Mouse (Mus musculus) liver, postnatal 0 days (tissue): ENCODE measurements around the gene Tns2. TPM values are rescaled to one million over a fixed set of nuclear protein-coding genes. Genes with fewer than 3 reads are reported as not detected.

Experiments
- ATAC-seq: fragments of 200-750 bp; cut with Nextera tagmentation; 2 replicates; pipeline ENCODE4 v1.8.0; 2017; ENCODE audit warnings: mild to moderate bottlenecking, moderate library complexity
- DNase-seq: peaks from one replicate; pipeline ENCODE4 v3.0.0-alpha.2; 2016
- H3K27ac ChIP-seq: fragments of 300-500 bp; sonication (generic); 2 replicates; pipeline ENCODE4 v1.5.1; 2014; ENCODE audit warnings: antibody characterized with exemption, moderate library complexity, mild to moderate bottlenecking, low read depth
- H3K27me3 ChIP-seq: fragments of 300-500 bp; sonication (generic); 2 replicates; pipeline ENCODE4 v1.6.1; 2014; ENCODE audit warnings: low read length, control low read depth, mixed read lengths; ENCODE audit not compliant: insufficient read depth
- H3K36me3 ChIP-seq: fragments of 300-500 bp; sonication (generic); replicated peaks from 2 replicates; pipeline ENCODE4 v1.6.1; 2014; ENCODE audit warnings: mild to moderate bottlenecking, control low read depth, low read length, moderate library complexity, mixed read lengths; ENCODE audit not compliant: insufficient read depth
- H3K4me1 ChIP-seq: fragments of 300-500 bp; sonication (generic); 2 replicates; pipeline ENCODE4 v1.6.1; 2014; ENCODE audit warnings: antibody characterized with exemption, mild to moderate bottlenecking, control low read depth; ENCODE audit not compliant: insufficient read depth
- H3K4me2 ChIP-seq: fragments of 300-500 bp; sonication (generic); 2 replicates; pipeline ENCODE4 v1.6.1; 2014; ENCODE audit warnings: low read depth, mild to moderate bottlenecking, low read length, moderate library complexity, mixed read lengths
- H3K4me3 ChIP-seq: fragments of 300-500 bp; sonication (generic); 2 replicates; pipeline ENCODE4 v1.5.1; 2014; ENCODE audit warnings: low read depth, low read length
- H3K9ac ChIP-seq: fragments of 300-500 bp; sonication (generic); replicated peaks from 2 replicates; pipeline ENCODE4 v1.6.1; 2014; ENCODE audit warnings: mild to moderate bottlenecking, moderate library complexity
- H3K9me3 ChIP-seq: fragments of 300-500 bp; sonication (generic); 2 replicates; pipeline ENCODE4 v1.6.1; 2016; ENCODE audit warnings: mild to moderate bottlenecking, control low read depth, low read length, mixed read lengths
- CTCF ChIP-seq: sonication (generic); IDR thresholded peaks from 2 replicates; pipeline ENCODE4 v1.5.1; 2016; ENCODE audit warnings: antibody characterized with exemption, low read depth
- EP300 ChIP-seq: IDR thresholded peaks from 2 replicates; pipeline ENCODE4 v1.6.1; 2016; ENCODE audit warnings: antibody characterized with exemption, low read depth, mild to moderate bottlenecking
- WGBS: fragments of 180-500 bp; shearing (Covaris S2); extraction: QIAGEN DNeasy Blood & Tissue Kit; methylation state at CpG from one replicate; pipeline ENCODE4 v1.1.7; 2014; ENCODE audit not compliant: insufficient replicate concordance; 5-methylcytosine and 5-hydroxymethylcytosine counted together
- polyA plus RNA-seq: library from polyadenylated mRNA; unstranded; fragments of >200 nt; fragmentation: Nextera tagmentation; extraction: Ambion mirVana; gene quantifications from 2 replicates; pipeline ENCODE4 v1.2.1, GENCODE M21; 2015

Tns2 gene
- polyA plus RNA-seq, 1 experiment from 2014 or later: 9.2 TPM

DNA sequence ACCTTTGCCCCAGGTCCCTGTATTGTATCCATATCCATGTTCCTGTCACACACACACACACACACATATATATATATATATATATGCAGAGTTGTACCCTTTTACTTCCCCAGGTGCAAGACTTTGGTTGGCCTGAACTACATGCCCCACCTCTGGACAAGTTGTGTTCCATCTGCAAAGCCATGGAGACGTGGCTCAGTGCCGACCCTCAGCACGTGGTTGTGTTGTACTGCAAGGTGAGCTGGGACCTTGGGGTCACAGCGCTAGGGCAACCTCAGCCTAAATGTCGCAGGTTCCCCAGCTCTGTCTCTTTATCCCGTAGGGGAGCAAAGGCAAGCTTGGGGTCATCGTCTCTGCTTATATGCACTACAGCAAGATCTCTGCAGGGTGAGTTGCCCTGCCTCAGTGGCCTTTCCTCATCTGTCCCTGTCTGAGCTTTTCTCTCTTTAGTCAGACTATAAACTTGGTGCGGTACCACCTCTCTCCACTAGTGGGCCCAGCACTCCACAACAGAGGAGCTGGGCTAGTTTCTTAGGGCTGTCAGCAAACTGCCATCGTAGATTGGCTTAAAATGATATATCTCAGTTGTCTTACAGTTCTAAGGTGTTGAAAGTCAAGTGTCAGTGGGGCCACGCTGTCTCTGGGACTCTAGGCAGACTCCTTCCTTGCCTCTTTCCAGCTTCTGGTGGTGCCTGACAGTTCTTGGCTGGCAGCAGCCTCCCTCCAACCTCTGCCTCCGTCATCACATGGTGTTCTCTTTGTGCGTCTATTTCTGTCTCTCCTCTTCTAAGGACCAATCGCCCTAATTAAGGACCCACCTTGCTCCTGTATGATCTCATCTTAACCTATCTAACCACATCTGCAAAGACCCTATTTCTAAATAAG is 7.7 kb downstream of the Tns2 start:
- H3K4me3 ChIP-seq: no peak overlapping the region
- TF ChIP-seq CTCF: peak; percentile 84
- no peak for TF ChIP-seq EP300
- H3K27ac ChIP-seq: no peak overlapping the region; the same call in 1 of the 2 replicates
- ATAC-seq: no peak
- H3K9ac ChIP-seq: no peak overlapping the region
- peak; percentile 78 for DNase-seq
- H3K9me3 ChIP-seq: no peaks in the 10 kb centered on the region
- peaks cover 24% of the 10 kb centered on the region for H3K36me3 ChIP-seq
- H3K4me1 ChIP-seq: peaks cover 40% of the 10 kb centered on the region
- WGBS: 43% methylated on average over 13 of the region's 13 CpGs
- 0 out of 2 replicates have a peak, but pooled peaks cover 8% of the 10 kb centered on the region for H3K27me3 ChIP-seq
- H3K4me2 ChIP-seq: 0 out of 2 replicates have a peak overlapping the region, but pooled peaks have one; percentile 64

DNA sequence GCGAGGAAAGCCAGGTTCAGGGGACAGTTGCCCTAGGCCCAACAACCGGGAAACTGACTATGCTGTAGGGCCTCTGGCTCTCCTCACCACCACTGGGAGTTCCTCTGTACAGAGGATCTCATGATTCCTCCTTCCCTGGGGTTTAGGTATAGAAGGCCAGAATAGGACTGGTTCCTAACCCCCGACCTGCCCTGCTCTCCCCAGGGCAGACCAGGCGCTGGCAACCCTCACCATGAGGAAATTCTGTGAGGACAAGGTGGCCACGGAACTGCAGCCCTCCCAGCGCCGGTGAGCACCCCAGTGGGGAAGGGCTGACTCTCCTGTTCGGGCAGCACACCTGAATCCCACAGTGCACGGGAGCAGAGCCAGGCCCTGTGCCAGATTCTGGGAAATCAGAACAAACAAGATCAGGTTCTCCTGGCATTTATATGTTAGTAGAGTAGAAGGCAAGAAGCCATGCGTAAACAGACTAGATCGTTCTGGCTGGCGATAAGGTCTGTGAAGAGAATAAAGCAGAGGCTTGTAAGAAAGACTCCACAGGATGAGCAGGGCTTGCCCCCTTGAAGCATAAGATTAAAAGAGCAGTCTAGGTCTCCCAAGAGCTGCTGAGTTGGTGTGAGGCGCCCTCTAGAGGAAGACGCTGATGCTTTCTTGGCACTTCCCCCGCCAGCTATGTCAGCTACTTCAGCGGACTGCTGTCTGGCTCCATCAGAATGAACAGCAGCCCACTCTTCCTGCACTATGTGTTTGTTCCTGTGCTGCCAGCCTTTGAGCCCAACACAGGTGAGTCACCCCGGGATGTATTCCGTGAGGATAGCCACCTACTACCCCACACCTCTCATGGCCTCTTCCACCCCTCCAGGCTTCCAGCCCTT is 8.7 kb downstream of the Tns2 start:
- Histone ChIP-seq H3K9me3 (no peaks in the 10 kb centered on the region), H3K27me3 (0 out of 2 replicates have a peak, but pooled peaks cover 8% of the 10 kb centered on the region), H3K36me3 (peaks cover 24% of the 10 kb centered on the region), H3K4me3 (no peak overlapping the region), H3K4me2 (no peak overlapping the region), H3K4me1 (peaks cover 31% of the 10 kb centered on the region), H3K27ac (no peak overlapping the region; the same call in 1 of the 2 replicates), H3K9ac (no peak overlapping the region)
- TF ChIP-seq EP300 (no peak), CTCF (peak; percentile 80)
- peak; percentile 76 for DNase-seq
- WGBS: 49% methylated on average over 18 of the region's 18 CpGs
- ATAC-seq: no peak

DNA sequence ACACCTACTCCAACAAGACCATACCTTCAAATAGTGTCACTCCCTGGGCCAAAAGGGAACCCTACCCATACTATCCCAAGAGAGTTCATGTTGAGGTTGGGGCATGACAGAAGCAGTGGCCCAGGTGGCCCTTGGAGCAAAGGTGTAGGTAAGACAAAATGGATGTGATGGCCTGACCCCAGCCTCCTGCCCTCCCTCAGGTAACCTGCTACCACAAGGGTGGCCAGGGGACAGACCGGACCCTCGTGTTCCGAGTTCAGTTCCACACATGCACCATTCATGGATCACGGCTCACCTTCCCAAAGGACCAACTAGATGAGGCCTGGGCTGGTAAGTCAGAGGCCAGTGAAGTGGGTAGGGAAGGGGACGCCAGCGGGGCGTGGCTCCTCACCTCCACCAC is 10.1 kb downstream of the Tns2 start:
- peaks cover 33% of the 10 kb centered on the region for H3K36me3 ChIP-seq

DNA sequence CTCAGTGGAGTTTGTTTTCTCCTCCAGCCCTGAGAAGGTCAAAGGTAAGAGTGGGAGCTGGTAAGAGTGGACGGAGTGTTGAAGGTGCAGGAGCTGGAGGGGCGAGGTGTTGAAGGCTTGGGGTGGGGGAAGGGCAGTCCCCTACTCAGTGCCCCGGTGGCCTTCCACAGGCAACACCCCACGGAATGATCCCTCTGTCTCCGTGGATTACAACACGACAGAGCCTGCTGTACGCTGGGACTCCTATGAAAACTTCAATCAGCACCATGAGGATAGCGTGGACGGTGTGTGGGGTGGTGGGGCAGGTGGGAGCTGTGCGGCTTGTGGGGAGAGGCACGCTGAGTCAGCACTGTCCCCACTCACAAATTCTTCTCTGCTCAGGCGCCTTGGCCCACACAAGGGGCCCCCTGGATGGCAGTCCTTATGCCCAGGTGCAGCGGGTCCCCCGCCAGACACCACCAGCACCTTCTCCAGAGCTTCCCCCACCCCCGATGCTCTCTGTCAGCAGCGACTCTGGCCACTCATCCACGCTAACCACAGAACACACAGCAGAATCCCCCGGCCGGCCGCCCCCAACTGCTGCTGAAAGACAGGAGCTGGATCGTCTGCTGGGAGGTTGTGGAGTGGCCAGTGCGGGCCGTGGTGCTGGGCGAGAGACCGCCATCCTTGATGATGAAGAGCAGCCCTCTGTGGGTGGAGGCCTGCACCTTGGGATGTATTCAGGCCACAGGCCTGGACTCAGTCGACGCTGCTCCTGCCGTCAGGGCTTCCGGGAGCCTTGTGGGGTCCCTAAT is 10.7 kb downstream of the Tns2 start:
- Histone ChIP-seq H3K9me3 (no peaks in the 10 kb centered on the region), H3K36me3 (peaks cover 36% of the 10 kb centered on the region), H3K27ac (no peak overlapping the region), H3K4me2 (no peak overlapping the region), H3K4me3 (no peak overlapping the region), H3K9ac (no peak overlapping the region), H3K4me1 (peaks cover 16% of the 10 kb centered on the region), H3K27me3 (0 out of 2 replicates have a peak, but pooled peaks cover 6% of the 10 kb centered on the region)
- ATAC-seq (no peak), DNase-seq (no peak)
- WGBS: 66% methylated on average over 29 of the region's 29 CpGs
- TF ChIP-seq EP300: no peak
- TF ChIP-seq CTCF: no peak

More for the DNA sequence above, 10.1 kb downstream of the Tns2 start:
- peaks cover 22% of the 10 kb centered on the region for H3K4me1 ChIP-seq
- H3K4me3 ChIP-seq: no peak overlapping the region
- WGBS: 78% methylated on average over 7 of the region's 7 CpGs
- DNase-seq (no peak), ATAC-seq (no peak)
- no peak overlapping the region for H3K9ac ChIP-seq
- H3K4me2 ChIP-seq: no peak overlapping the region
- H3K9me3 ChIP-seq: no peaks in the 10 kb centered on the region
- H3K27me3 ChIP-seq: 0 out of 2 replicates have a peak, but pooled peaks cover 8% of the 10 kb centered on the region
- no peak for TF ChIP-seq EP300
- no peak for TF ChIP-seq CTCF
- H3K27ac ChIP-seq: no peak overlapping the region

DNA sequence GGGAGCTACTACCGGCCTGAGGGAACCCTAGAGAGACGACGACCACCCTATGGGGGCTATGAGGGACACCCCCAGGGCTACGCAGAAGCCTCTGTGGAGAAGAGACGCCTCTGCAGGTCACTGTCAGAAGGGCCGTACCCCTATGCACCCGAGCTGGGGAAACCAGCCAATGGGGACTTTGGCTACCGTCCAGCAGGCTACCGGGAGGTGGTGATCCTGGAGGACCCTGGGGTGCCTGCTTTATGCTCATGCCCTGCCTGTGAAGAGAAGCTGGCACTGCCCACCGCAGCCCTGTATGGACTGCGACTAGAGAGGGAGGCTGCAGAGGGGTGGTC is 11.2 kb downstream of the Tns2 start:
- H3K9ac ChIP-seq: no peak overlapping the region
- no peak for ATAC-seq
- no peak overlapping the region for H3K4me3 ChIP-seq
- 0 out of 2 replicates have a peak, but pooled peaks cover under 1% of the 10 kb centered on the region for H3K27me3 ChIP-seq
- DNase-seq: no peak
- H3K36me3 ChIP-seq: peaks cover 40% of the 10 kb centered on the region
- TF ChIP-seq CTCF (no peak), EP300 (no peak)
- H3K4me1 ChIP-seq: peaks cover 10% of the 10 kb centered on the region
- H3K27ac ChIP-seq: no peak overlapping the region
- no peaks in the 10 kb centered on the region for H3K9me3 ChIP-seq
- WGBS: 70% methylated on average over 11 of the region's 11 CpGs
- no peak overlapping the region for H3K4me2 ChIP-seq
